Mouse (Mus musculus) heart, embryonic 14.5 days (tissue): ENCODE results near the gene Snrpg. TPM values are rescaled to one million over a fixed set of nuclear protein-coding genes. Genes with fewer than 3 reads are reported as not detected.

Experiments
- ATAC-seq: fragments of 200-750 bp; cut with Nextera tagmentation; 2 replicates; pipeline ENCODE4 v1.8.0; 2017; ENCODE audit warnings: low read depth, moderate TSS enrichment; ENCODE audit not compliant: insufficient number of reproducible peaks, insufficient read depth, low FRiP score
- H3K27ac ChIP-seq, 2 experiments: fragments of 200-500 bp in 1 of 2; fragments of 300-500 bp in 1 of 2; sonication (generic) in 1 of 2; replicated peaks in 1 of 2; 2 replicates each; pipeline ENCODE4 v1.5.1; 2012 to 2014; ENCODE audit warnings: low read depth in 2 of 2, low read length in 2 of 2, control low read depth in 1 of 2, mild to moderate bottlenecking in 1 of 2, mixed read lengths in 1 of 2; ENCODE audit not compliant: control insufficient read depth in 1 of 2, insufficient read depth in 1 of 2
- H3K27me3 ChIP-seq: fragments of 300-500 bp; sonication (generic); 2 replicates; pipeline ENCODE4 v1.6.1; 2014; ENCODE audit warnings: mild to moderate bottlenecking, low read length, control low read depth; ENCODE audit not compliant: control insufficient read depth, insufficient read depth
- H3K36me3 ChIP-seq: fragments of 300-500 bp; sonication (generic); 2 replicates; pipeline ENCODE4 v1.6.1; 2014; ENCODE audit warnings: mild to moderate bottlenecking, control low read depth, low read length, mixed read lengths; ENCODE audit not compliant: control insufficient read depth, insufficient read depth
- H3K4me1 ChIP-seq, 2 experiments: fragments of 200-500 bp in 1 of 2; fragments of 300-500 bp in 1 of 2; sonication (generic) in 1 of 2; 2 replicates each; pipeline ENCODE4 v1.6.1; 2012 to 2014; ENCODE audit warnings: low read length in 2 of 2, control low read depth in 1 of 2, mixed read lengths in 1 of 2; ENCODE audit not compliant: control insufficient read depth in 2 of 2, insufficient read depth in 2 of 2
- H3K4me2 ChIP-seq: fragments of 300-500 bp; sonication (generic); 2 replicates; pipeline ENCODE4 v1.6.1; 2014; ENCODE audit warnings: mild to moderate bottlenecking, low read length
- H3K4me3 ChIP-seq, 2 experiments: fragments of 200-500 bp in 1 of 2; fragments of 300-500 bp in 1 of 2; sonication (generic) in 1 of 2; 2 replicates each; pipeline ENCODE4 v1.5.1; 2012 to 2014; ENCODE audit warnings: low read length in 2 of 2, mild to moderate bottlenecking in 2 of 2, control low read depth in 1 of 2, low read depth in 1 of 2, moderate library complexity in 1 of 2; ENCODE audit not compliant: control insufficient read depth in 1 of 2, insufficient read depth in 1 of 2
- H3K9ac ChIP-seq: fragments of 300-500 bp; sonication (generic); 2 replicates; pipeline ENCODE4 v1.6.1; 2014; ENCODE audit warnings: mild to moderate bottlenecking, low read length
- H3K9me3 ChIP-seq: fragments of 300-500 bp; sonication (generic); 2 replicates; pipeline ENCODE4 v1.6.1; 2016; ENCODE audit warnings: low read length, control low read depth; ENCODE audit not compliant: control insufficient read depth
- WGBS: fragments of 180-500 bp; shearing (Covaris S2); extraction: QIAGEN DNeasy Blood & Tissue Kit; methylation state at CpG from one replicate; pipeline ENCODE4 v1.1.7; 2014; 5-methylcytosine and 5-hydroxymethylcytosine counted together
- polyA plus RNA-seq: library from polyadenylated mRNA; unstranded; fragments of >200 nt; fragmentation: Nextera tagmentation; extraction: Ambion mirVana; gene quantifications from 2 replicates; pipeline ENCODE4 v1.2.1, GENCODE M21; 2014

The Snrpg gene
- 330 and 384 TPM in 2 replicates for polyA plus RNA-seq

DNA sequence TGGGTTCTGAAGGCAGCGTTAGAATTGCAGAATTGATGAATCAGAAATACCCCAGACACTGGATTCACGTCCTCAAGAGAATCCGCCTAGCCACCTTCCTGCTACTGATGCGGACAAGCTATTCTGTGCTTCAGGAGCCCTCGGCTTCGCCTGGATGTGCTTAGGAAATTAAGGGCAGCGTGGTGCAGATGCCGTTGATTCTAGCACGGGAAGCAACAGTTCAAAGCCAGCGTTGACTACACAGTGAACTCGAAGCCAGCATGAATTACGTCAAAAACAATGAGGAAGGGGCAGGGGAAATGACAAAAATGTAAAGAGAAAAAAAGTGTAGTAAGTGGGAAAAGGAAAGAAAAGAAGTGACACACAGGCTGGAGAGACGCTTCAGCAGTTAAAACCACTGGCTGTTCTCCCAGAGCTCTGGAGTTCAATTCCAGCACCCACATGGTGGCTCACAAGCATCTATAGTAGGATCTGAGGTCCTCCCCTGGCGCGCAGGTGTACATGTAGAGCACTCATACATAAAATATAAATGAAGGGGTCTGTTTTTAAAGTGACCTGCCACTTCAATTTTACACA, at the start of gene Snrpg:
TSS of gene Snrpg (plus strand) at position 541 of the 576 bp plus-strand sequence.
- Histone ChIP-seq H3K9me3 (no peaks in the 10 kb centered on the region), H3K4me3 (peak within 1 kb of the TSS; percentile 83 to 85), H3K4me1 (peaks cover 11 to 24% of the 10 kb centered on the region in 2 experiments), H3K4me2 (peak within 1 kb of the TSS; percentile 82), H3K27me3 (no peaks in the 10 kb centered on the region), H3K36me3 (peaks cover 31% of the 10 kb centered on the region), H3K27ac (peak within 1 kb of the TSS; percentile 78 to 83), H3K9ac (peak within 1 kb of the TSS; percentile 90)
- no peak for ATAC-seq
- 17% methylated on average over 15 of the region's 15 CpGs for WGBS

GRCm38 (mm10) chr6:86322031-86322563, 49.0 kb upstream of the Snrpg start:
- Histone ChIP-seq H3K4me3 (no peak overlapping the region), H3K27me3 (no peaks in the 10 kb centered on the region), H3K36me3 (no peaks in the 10 kb centered on the region), H3K27ac (no peak overlapping the region), H3K9ac (no peak overlapping the region), H3K4me1 (peaks cover 6% of the 10 kb centered on the region in 2 experiments; a peak in 3 of 4 replicates), H3K4me2 (no peak overlapping the region), H3K9me3 (no peaks in the 10 kb centered on the region)
- WGBS: 83% methylated on average over 5 of the region's 5 CpGs
- ATAC-seq: no peak

GRCm38 (mm10) chr6:86322991-86323390, 48.1 kb upstream of the Snrpg start:
- WGBS: 92% methylated on average over 9 of the region's 9 CpGs
- Histone ChIP-seq H3K27ac (no peak overlapping the region), H3K4me1 (peaks cover 6% of the 10 kb centered on the region in 2 experiments; a peak in 3 of 4 replicates), H3K4me2 (no peak overlapping the region), H3K27me3 (no peaks in the 10 kb centered on the region), H3K36me3 (no peaks in the 10 kb centered on the region), H3K9ac (no peak overlapping the region), H3K9me3 (no peaks in the 10 kb centered on the region), H3K4me3 (no peak overlapping the region)
- ATAC-seq: no peak

DNA sequence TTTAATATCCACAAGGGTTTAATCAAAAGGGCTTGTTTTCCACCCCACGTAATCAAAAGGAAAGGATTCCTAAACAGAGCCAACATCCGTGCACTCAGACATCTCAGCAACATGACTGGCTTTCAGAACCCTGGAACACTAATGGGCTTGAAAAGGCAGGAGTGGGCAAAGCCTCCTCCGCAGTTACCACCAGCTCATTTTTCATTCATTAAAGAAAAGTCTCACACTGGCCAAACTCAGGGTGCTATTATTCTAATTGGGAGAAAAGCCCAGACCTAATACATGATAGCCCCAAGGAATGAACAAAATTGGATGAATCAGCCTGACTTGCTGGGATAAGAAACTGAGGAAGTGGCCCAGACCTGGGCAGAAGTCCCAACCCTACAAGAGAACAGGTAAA, 46.7 kb upstream of the Snrpg start:
- Histone ChIP-seq H3K4me1 (peaks cover 2 to 5% of the 10 kb centered on the region in 2 experiments; a peak in 2 of 4 replicates), H3K27ac (no peak overlapping the region), H3K4me3 (no peak overlapping the region), H3K4me2 (no peak overlapping the region), H3K9me3 (no peaks in the 10 kb centered on the region), H3K36me3 (no peaks in the 10 kb centered on the region), H3K9ac (no peak overlapping the region), H3K27me3 (no peaks in the 10 kb centered on the region)
- no peak for ATAC-seq
- WGBS: 81% methylated on average over 3 of the region's 3 CpGs

DNA sequence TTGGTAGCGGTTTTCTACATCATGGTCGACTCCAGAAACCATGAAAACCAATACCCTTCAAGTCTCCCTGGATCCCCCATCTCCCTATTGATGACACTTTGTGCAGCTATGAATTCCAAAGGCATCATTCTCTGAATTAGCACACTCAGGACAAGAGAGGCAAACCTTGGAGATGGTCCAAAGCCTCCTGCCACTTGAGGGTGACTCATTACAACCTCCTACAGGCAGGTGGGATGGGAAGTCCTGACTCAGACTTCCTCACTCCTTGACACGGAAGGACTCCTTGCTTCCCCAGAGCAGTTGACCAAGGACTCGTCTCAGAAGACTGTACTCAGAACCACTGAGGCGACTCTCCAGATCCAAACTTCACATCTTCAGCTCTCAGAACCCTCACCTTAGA, 45.5 kb upstream of the Snrpg start:
- Histone ChIP-seq H3K9ac (no peak overlapping the region), H3K27me3 (no peaks in the 10 kb centered on the region), H3K4me2 (no peak overlapping the region), H3K27ac (no peak overlapping the region), H3K4me3 (no peak overlapping the region), H3K36me3 (no peaks in the 10 kb centered on the region), H3K9me3 (no peaks in the 10 kb centered on the region), H3K4me1 (peaks cover 0 to 5% of the 10 kb centered on the region in 2 experiments; a peak in 1 of 4 replicates)
- no peak for ATAC-seq
- WGBS: 74% methylated on average over 5 of the region's 5 CpGs

- WGBS: 87% methylated on average over 18 of the region's 18 CpGs
- no peak overlapping the region for H3K4me2 ChIP-seq
- no peaks in the 10 kb centered on the region for H3K36me3 ChIP-seq
- H3K27me3 ChIP-seq: no peaks in the 10 kb centered on the region
- H3K9me3 ChIP-seq: no peaks in the 10 kb centered on the region
- H3K4me3 ChIP-seq: no peak overlapping the region
- H3K4me1 ChIP-seq: peaks cover 0 to 5% of the 10 kb centered on the region in 2 experiments; a peak in 1 of 4 replicates
- H3K27ac ChIP-seq: no peak overlapping the region
- ATAC-seq: no peak
- H3K9ac ChIP-seq: no peak overlapping the region
These were observed 44.2 kb upstream of the Snrpg start for GRCm38 (mm10) chr6:86326866-86327265.

DNA sequence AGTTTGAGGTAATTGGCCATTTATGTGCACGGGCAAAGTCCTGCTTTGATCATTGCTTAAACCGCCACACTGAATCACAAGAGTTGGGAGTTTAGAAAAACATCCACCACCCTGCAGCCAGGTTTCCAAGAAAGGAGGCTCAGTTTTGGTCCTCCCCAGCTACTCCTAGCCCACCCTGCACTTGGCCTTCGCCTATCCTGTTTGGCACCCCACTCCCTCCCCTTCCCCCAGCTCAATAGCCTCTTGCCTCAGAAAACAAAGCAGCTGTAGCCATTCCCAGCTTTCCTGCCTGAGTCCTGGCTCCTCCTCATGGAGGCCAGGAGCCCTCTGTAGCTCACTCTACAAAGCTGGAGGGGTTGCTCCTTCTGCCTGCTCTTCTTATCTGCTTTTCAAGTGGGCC, 42.7 kb upstream of the Snrpg start:
- Histone ChIP-seq H3K9ac (no peak overlapping the region), H3K4me2 (no peak overlapping the region), H3K27me3 (no peaks in the 10 kb centered on the region), H3K36me3 (no peaks in the 10 kb centered on the region), H3K27ac (no peak overlapping the region), H3K4me1 (peaks cover 0 to 5% of the 10 kb centered on the region in 2 experiments; a peak in 1 of 4 replicates), H3K4me3 (no peak overlapping the region), H3K9me3 (no peaks in the 10 kb centered on the region)
- WGBS: 61% methylated on average over 3 of the region's 3 CpGs
- no peak for ATAC-seq
